ENCODE assay signal across 12 mouse cellular contexts in the genomic region with DNA sequence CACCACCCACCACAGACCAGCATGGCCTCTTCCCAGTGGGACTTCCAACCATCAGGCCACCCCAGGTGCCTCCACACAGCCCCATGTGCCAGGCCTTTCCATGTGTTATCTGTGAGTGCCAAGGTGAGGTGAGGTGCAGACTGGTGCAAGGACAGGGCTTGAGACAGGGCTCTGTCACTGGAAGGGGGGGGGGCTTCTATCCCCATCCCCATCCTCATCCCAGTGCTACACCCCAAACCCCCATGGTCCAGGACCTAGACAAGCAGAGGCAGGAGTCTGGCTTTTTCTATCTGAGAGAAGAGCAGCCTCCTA. TPM values are rescaled to one million over a fixed set of nuclear protein-coding genes. Genes with fewer than 3 reads are reported as not detected.
DNase-seq lines count a peak whose midpoint lies in the region; ATAC-seq and TF ChIP-seq lines count a peak whose summit lies in the region.
"Had no signal": no experiment of that assay in that cellular context is flagged by ENCODE, and none has a peak within 500 bp of the region (broad histone marks: within the 10 kb centered on the region; RNA-seq: fewer than 3 reads in every experiment).

No protein-coding gene starts in this region.

- TF ChIP-seq EP300 in stomach, postnatal 0 days (optimal IDR thresholded peaks at IDR 0.05) = no peak

- H3K4me1 ChIP-seq in heart, embryonic 15.5 days (replicated peaks) = peaks cover 27% of the 10 kb centered on the region
- peaks cover 66% of the 10 kb centered on the region for H3K4me1 ChIP-seq in midbrain, embryonic 10.5 days
- H3K4me1 ChIP-seq in midbrain, embryonic 15.5 days = no peaks in the 10 kb centered on the region
- peaks cover 91% of the 10 kb centered on the region for H3K4me1 ChIP-seq in limb, embryonic 12.5 days (replicated peaks)
- peaks cover 5% of the 10 kb centered on the region; the same call in 1 of the 2 replicates for H3K4me1 ChIP-seq in stomach, postnatal 0 days (replicated peaks; ENCODE audit: control insufficient read depth, insufficient read depth)

- DNase-seq in heart, adult 9 months (ENCODE audit: low spot score in 2 of 2) = no peak
- DNase-seq in midbrain, embryonic 10.5 days (ENCODE audit: low spot score) = no peak
- DNase-seq in stomach, postnatal 0 days (ENCODE audit: low spot score) = no peak
- no peak for DNase-seq in adrenal gland, postnatal 4 days (ENCODE audit: low spot score in 2 of 2)
- DNase-seq: cerebellum, adult 11 months; heart, postnatal 4 days; left cerebral cortex, postnatal 4 days had no signal

- no peak overlapping the region for H3K4me3 ChIP-seq in heart, embryonic 15.5 days
- no peak overlapping the region for H3K4me3 ChIP-seq in midbrain, embryonic 10.5 days
- H3K4me3 ChIP-seq in midbrain, embryonic 15.5 days = no peak overlapping the region
- H3K4me3 ChIP-seq in limb, embryonic 12.5 days (replicated peaks) = peak overlapping the region; percentile 8; the same call in 1 of the 2 replicates
- no peak overlapping the region for H3K4me3 ChIP-seq in stomach, postnatal 0 days (ENCODE audit: low read depth, low read length)

- no peak overlapping the region for H3K9ac ChIP-seq in heart, embryonic 15.5 days
- H3K9ac ChIP-seq in midbrain, embryonic 15.5 days = no peak overlapping the region
- H3K9ac ChIP-seq in limb, embryonic 12.5 days (replicated peaks) = peak overlapping the region; percentile 34; the same call in 1 of the 2 replicates
- H3K9ac ChIP-seq in stomach, postnatal 0 days (ENCODE audit: low read length) = no peak overlapping the region

- no peaks in the 10 kb centered on the region for H3K27me3 ChIP-seq in heart, embryonic 15.5 days
- H3K27me3 ChIP-seq in midbrain, embryonic 10.5 days (ENCODE audit: low read depth, poor library complexity, severe bottlenecking) = no peaks in the 10 kb centered on the region
- no peaks in the 10 kb centered on the region for H3K27me3 ChIP-seq in midbrain, embryonic 15.5 days (replicated peaks)
- H3K27me3 ChIP-seq in limb, embryonic 12.5 days = no peaks in the 10 kb centered on the region
- H3K27me3 ChIP-seq in stomach, postnatal 0 days (ENCODE audit: control insufficient read depth, insufficient read depth, low read length) = no peaks in the 10 kb centered on the region
- H3K27me3 ChIP-seq: Patski had no signal

- H3K27ac ChIP-seq in heart, embryonic 15.5 days = peak overlapping the region; percentile 42; the same call in 1 of the 2 replicates
- H3K27ac ChIP-seq in midbrain, embryonic 10.5 days (replicated peaks) = peak overlapping the region; percentile 75
- H3K27ac ChIP-seq in midbrain, embryonic 15.5 days = no peak overlapping the region
- peak overlapping the region; percentile 100 for H3K27ac ChIP-seq in limb, embryonic 12.5 days
- H3K27ac ChIP-seq in stomach, postnatal 0 days (replicated peaks) = peak overlapping the region; percentile 53

- H3K4me2 ChIP-seq in heart, embryonic 15.5 days = no peak overlapping the region
- H3K4me2 ChIP-seq in midbrain, embryonic 15.5 days = no peak overlapping the region
- H3K4me2 ChIP-seq in limb, embryonic 12.5 days = peak overlapping the region; percentile 43
- H3K4me2 ChIP-seq in stomach, postnatal 0 days (replicated peaks; ENCODE audit: low read depth) = no peak overlapping the region

- no peaks in the 10 kb centered on the region for H3K9me3 ChIP-seq in heart, embryonic 15.5 days (replicated peaks)
- no peaks in the 10 kb centered on the region for H3K9me3 ChIP-seq in midbrain, embryonic 10.5 days (replicated peaks)
- H3K9me3 ChIP-seq in midbrain, embryonic 15.5 days = no peaks in the 10 kb centered on the region
- no peaks in the 10 kb centered on the region for H3K9me3 ChIP-seq in limb, embryonic 12.5 days
- no peaks in the 10 kb centered on the region for H3K9me3 ChIP-seq in stomach, postnatal 0 days (ENCODE audit: control insufficient read depth, low read length)

- H3K36me3 ChIP-seq in heart, embryonic 15.5 days = no peaks in the 10 kb centered on the region
- peaks cover 8% of the 10 kb centered on the region for H3K36me3 ChIP-seq in midbrain, embryonic 10.5 days
- H3K36me3 ChIP-seq in midbrain, embryonic 15.5 days (replicated peaks) = no peaks in the 10 kb centered on the region
- H3K36me3 ChIP-seq in limb, embryonic 12.5 days = no peaks in the 10 kb centered on the region
- no peaks in the 10 kb centered on the region for H3K36me3 ChIP-seq in stomach, postnatal 0 days (ENCODE audit: control insufficient read depth, insufficient read depth, low read length)

- no peak for TF ChIP-seq CTCF in stomach, postnatal 0 days (IDR thresholded peaks at IDR 0.05; ENCODE audit: low read depth)

- ATAC-seq in heart, embryonic 15.5 days (replicated peaks; ENCODE audit: insufficient number of reproducible peaks, insufficient read depth, low FRiP score, low read depth) = no peak
- no peak for ATAC-seq in midbrain, embryonic 15.5 days (replicated peaks)
- no peak; the same call in 1 of the 2 replicates for ATAC-seq in limb, embryonic 12.5 days (ENCODE audit: insufficient number of reproducible peaks, insufficient read depth, low FRiP score, low TSS enrichment, low read depth)
- no peak for ATAC-seq in stomach, postnatal 0 days (ENCODE audit: low FRiP score, low TSS enrichment)
- ATAC-seq: CD4-positive, CD25-positive, alpha-beta regulatory T cell, adult 4 months; Patski had no signal

RNA-seq across cellular contexts. Expression of gene Dusp7, which starts 12.5 kb away (rescaled TPM):
- polyA plus RNA-seq in heart, embryonic 15.5 days (2015; fragmentation: Nextera tagmentation; extraction: Ambion mirVana) = 8.9 and 13.8 TPM in 2 replicates
- 11.4 and 14.1 TPM in 2 replicates for polyA plus RNA-seq in midbrain, embryonic 10.5 days (2016; fragmentation: Nextera tagmentation; extraction: Ambion mirVana)
- polyA plus RNA-seq in midbrain, embryonic 15.5 days (2015; fragmentation: Nextera tagmentation; extraction: Ambion mirVana) = 15.7 and 16.1 TPM in 2 replicates
- polyA plus RNA-seq in limb, embryonic 12.5 days (2016; fragmentation: Nextera tagmentation; extraction: Ambion mirVana) = 53.7 and 58.9 TPM in 2 replicates
- 12.3 and 12.7 TPM in 2 replicates for polyA plus RNA-seq in stomach, postnatal 0 days (2015; fragmentation: Nextera tagmentation; extraction: Ambion mirVana)
- 10 to 100 TPM; 25.0 to 25.8 TPM for total RNA-seq in adrenal gland, postnatal 4 days (2021)
